Mouse (Mus musculus): ENCODE measurements around the gene Rabif.
A peak's percentile ranks its signal among the peaks of the same experiment; 100 is the strongest.
"Not testable (repeated sequence)": the region's sequence is repeated elsewhere in the genome, so short reads cannot be mapped to it uniquely, and the experiment has no call there.

The Rabif gene

GRCm38 (mm10) chr1:134512183-134512582 lies 17.7 kb downstream of the Rabif start:
- ATAC-seq (ENCODE audit: insufficient number of reproducible peaks, low FRiP score, low TSS enrichment): no peak

- ATAC-seq (ENCODE audit: insufficient number of reproducible peaks, low FRiP score, low TSS enrichment): no peak
Measured at GRCm38 (mm10) chr1:134512584-134512983, 18.1 kb downstream of the Rabif start.

- ATAC-seq (ENCODE audit: insufficient number of reproducible peaks, low FRiP score, low TSS enrichment): no peak; the same call in 1 of the 2 replicates
Measured at GRCm38 (mm10) chr1:134513312-134513860, 18.9 kb downstream of the Rabif start.

GRCm38 (mm10) chr1:134513876-134514590 lies 19.6 kb downstream of the Rabif start:
- ATAC-seq (ENCODE audit: insufficient number of reproducible peaks, low FRiP score, low TSS enrichment): no peak

- ATAC-seq (ENCODE audit: insufficient number of reproducible peaks, low FRiP score, low TSS enrichment): no peak
Measured at GRCm38 (mm10) chr1:134515891-134516290, 21.4 kb downstream of the Rabif start.

- no peak for ATAC-seq (ENCODE audit: insufficient number of reproducible peaks, low FRiP score, low TSS enrichment)
Measured at GRCm38 (mm10) chr1:134516491-134517198, 22.2 kb downstream of the Rabif start.

GRCm38 (mm10) chr1:134517841-134518240 lies 23.4 kb downstream of the Rabif start:
- not testable (repeated sequence) for ATAC-seq (ENCODE audit: insufficient number of reproducible peaks, low FRiP score, low TSS enrichment)

- peak; percentile 84 for ATAC-seq (ENCODE audit: insufficient number of reproducible peaks, low FRiP score, low TSS enrichment)
Measured at GRCm38 (mm10) chr1:134518677-134519076, 24.2 kb downstream of the Rabif start.

GRCm38 (mm10) chr1:134519201-134519600 lies 24.8 kb downstream of the Rabif start:
- not testable (repeated sequence) for ATAC-seq (ENCODE audit: insufficient number of reproducible peaks, low FRiP score, low TSS enrichment)

GRCm38 (mm10) chr1:134520001-134520721 lies 25.7 kb downstream of the Rabif start:
- no peak for ATAC-seq (ENCODE audit: insufficient number of reproducible peaks, low FRiP score, low TSS enrichment)

GRCm38 (mm10) chr1:134521163-134521562 lies 26.7 kb downstream of the Rabif start:
- ATAC-seq (ENCODE audit: insufficient number of reproducible peaks, low FRiP score, low TSS enrichment): no peak

- ATAC-seq (ENCODE audit: insufficient number of reproducible peaks, low FRiP score, low TSS enrichment): no peak
Measured at GRCm38 (mm10) chr1:134522325-134522724, 27.9 kb downstream of the Rabif start.

- ATAC-seq (ENCODE audit: insufficient number of reproducible peaks, low FRiP score, low TSS enrichment): no peak
Measured at GRCm38 (mm10) chr1:134524424-134524823, 30.0 kb downstream of the Rabif start.

- ATAC-seq (ENCODE audit: insufficient number of reproducible peaks, low FRiP score, low TSS enrichment): no peak
Measured at GRCm38 (mm10) chr1:134525015-134525414, 30.6 kb downstream of the Rabif start.

GRCm38 (mm10) chr1:134526752-134527151 lies 32.3 kb downstream of the Rabif start:
- ATAC-seq (ENCODE audit: insufficient number of reproducible peaks, low FRiP score, low TSS enrichment): no peak

GRCm38 (mm10) chr1:134530618-134531017 lies 36.2 kb downstream of the Rabif start:
- no peak for ATAC-seq (ENCODE audit: insufficient number of reproducible peaks, low FRiP score, low TSS enrichment)

- not testable (repeated sequence) for ATAC-seq (ENCODE audit: insufficient number of reproducible peaks, low FRiP score, low TSS enrichment)
Measured at GRCm38 (mm10) chr1:134533710-134534109, 39.3 kb downstream of the Rabif start.

- ATAC-seq (ENCODE audit: insufficient number of reproducible peaks, low FRiP score, low TSS enrichment): no peak
Measured at GRCm38 (mm10) chr1:134535054-134535453, 40.6 kb downstream of the Rabif start.

GRCm38 (mm10) chr1:134535513-134535912 lies 41.1 kb downstream of the Rabif start:
- ATAC-seq (ENCODE audit: insufficient number of reproducible peaks, low FRiP score, low TSS enrichment): no peak

GRCm38 (mm10) chr1:134540610-134541009 lies 46.2 kb downstream of the Rabif start:
- ATAC-seq (ENCODE audit: insufficient number of reproducible peaks, low FRiP score, low TSS enrichment): no peak

GRCm38 (mm10) chr1:134548231-134548630 lies 53.8 kb downstream of the Rabif start:
- no peak for ATAC-seq (ENCODE audit: insufficient number of reproducible peaks, low FRiP score, low TSS enrichment)

All from cerebellum, adult (tissue).